Mouse (Mus musculus): ENCODE results near the gene Stk40. TPM values are rescaled to one million over a fixed set of nuclear protein-coding genes. Genes with fewer than 3 reads are reported as not detected.

The Stk40 gene
- polyA plus RNA-seq, 1 experiment, result 37.5 TPM

DNA sequence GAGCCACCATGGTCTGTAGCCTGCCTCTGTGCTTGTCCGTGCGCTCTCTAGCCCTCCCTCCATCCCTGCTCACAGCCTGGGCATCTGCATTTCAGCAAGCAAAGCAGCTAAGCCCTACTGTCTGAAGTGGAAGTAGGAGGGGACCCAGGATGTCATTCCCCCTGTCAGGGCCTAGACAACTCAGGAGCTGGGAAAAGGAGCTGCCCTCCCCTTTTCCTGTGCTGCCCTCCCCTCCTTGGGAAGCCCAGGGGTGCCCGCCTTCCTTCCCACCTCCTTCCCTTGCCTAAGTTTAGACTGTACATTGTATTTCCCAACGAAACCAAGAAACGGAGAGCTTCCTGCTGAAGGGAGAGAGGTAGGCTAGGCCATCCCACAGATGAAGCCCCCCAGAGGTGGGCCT, 37.3 kb downstream of the Stk40 start:
- Histone ChIP-seq H3K4me1 (ENCODE audit: control insufficient read depth, insufficient read depth, low read length) (no peaks in the 10 kb centered on the region), H3K27ac (ENCODE audit: insufficient read depth, low read length) (no peak overlapping the region), H3K27me3 (ENCODE audit: control insufficient read depth, insufficient read depth, low read length, poor library complexity, severe bottlenecking) (no peaks in the 10 kb centered on the region), H3K9me3 (replicated peaks; ENCODE audit: control insufficient read depth, insufficient read depth, low read length, poor library complexity, severe bottlenecking) (no peaks in the 10 kb centered on the region), H3K9ac (ENCODE audit: low read depth, poor library complexity, severe bottlenecking) (no peak overlapping the region), H3K36me3 (ENCODE audit: control insufficient read depth, insufficient read depth, low read length, poor library complexity, severe bottlenecking) (no peaks in the 10 kb centered on the region), H3K4me3 (ENCODE audit: low read depth, low read length) (no peak overlapping the region)
- TF ChIP-seq POLR2A (IDR thresholded peaks at IDR 0.05; ENCODE audit: insufficient read depth, low read length) (no peak), EP300 (IDR thresholded peaks at IDR 0.05; ENCODE audit: insufficient read depth, low read depth, low read length) (no peak), CTCF (IDR thresholded peaks at IDR 0.05; ENCODE audit: low read depth, low read length) (no peak)

DNA sequence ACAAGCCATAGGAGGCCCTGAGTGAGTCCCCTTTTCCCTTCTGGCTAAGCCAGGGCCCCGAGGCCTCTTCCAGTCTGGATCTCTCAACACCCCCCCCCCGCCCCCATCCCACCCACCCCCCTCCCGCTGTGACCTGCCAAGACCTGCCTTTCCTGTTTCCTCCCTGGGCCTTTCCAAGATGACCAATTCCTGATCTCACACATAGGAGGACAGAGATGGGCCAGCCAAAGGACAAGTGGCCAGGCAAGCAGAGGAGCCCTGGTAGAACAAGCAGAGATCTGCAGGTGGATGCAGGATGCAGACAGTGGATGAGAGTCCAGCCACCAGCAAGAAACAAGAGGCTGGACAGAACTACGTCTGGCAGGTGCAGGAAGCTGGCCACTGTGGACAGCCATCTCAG, 41.6 kb downstream of the Stk40 start:
- Histone ChIP-seq H3K9ac (ENCODE audit: low read depth, poor library complexity, severe bottlenecking) (no peak overlapping the region), H3K4me3 (ENCODE audit: low read depth, low read length) (no peak overlapping the region), H3K36me3 (ENCODE audit: control insufficient read depth, insufficient read depth, low read length, poor library complexity, severe bottlenecking) (no peaks in the 10 kb centered on the region), H3K4me1 (ENCODE audit: control insufficient read depth, insufficient read depth, low read length) (no peaks in the 10 kb centered on the region), H3K27me3 (ENCODE audit: control insufficient read depth, insufficient read depth, low read length, poor library complexity, severe bottlenecking) (no peaks in the 10 kb centered on the region), H3K9me3 (replicated peaks; ENCODE audit: control insufficient read depth, insufficient read depth, low read length, poor library complexity, severe bottlenecking) (no peaks in the 10 kb centered on the region), H3K27ac (ENCODE audit: insufficient read depth, low read length) (no peak overlapping the region)
- TF ChIP-seq CTCF (IDR thresholded peaks at IDR 0.05; ENCODE audit: low read depth, low read length) (no peak), POLR2A (IDR thresholded peaks at IDR 0.05; ENCODE audit: insufficient read depth, low read length) (no peak), EP300 (IDR thresholded peaks at IDR 0.05; ENCODE audit: insufficient read depth, low read depth, low read length) (no peak)

DNA sequence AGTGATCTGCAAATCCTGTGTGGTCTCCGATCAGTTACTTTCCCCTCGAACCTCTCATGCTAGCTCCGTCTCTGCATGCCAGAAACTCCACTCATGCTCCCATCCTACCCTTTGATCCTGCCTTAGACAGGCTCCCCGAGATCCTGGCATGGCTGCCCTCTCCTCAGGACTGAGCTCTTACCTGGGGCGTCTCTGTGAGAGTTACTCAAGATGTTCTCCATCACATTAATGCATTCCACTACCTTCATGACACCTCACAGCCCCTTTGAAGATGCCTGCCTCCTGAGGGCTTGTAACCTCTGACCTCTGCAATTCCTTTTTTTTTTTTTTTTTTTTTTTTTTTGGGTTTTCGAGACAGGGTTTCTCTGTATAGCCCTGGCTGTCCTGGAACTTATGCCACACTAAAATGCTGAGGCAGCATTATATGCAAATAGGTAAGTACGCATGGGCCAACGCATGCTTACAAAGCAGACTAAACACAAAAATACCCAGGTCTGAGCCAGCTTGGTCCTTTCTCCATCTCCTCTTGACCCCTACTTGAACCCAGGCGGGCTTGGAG, 43.3 kb downstream of the Stk40 start:
- Histone ChIP-seq H3K4me1 (ENCODE audit: control insufficient read depth, insufficient read depth, low read length) (no peaks in the 10 kb centered on the region), H3K9me3 (replicated peaks; ENCODE audit: control insufficient read depth, insufficient read depth, low read length, poor library complexity, severe bottlenecking) (no peaks in the 10 kb centered on the region), H3K27me3 (ENCODE audit: control insufficient read depth, insufficient read depth, low read length, poor library complexity, severe bottlenecking) (no peaks in the 10 kb centered on the region), H3K9ac (ENCODE audit: low read depth, poor library complexity, severe bottlenecking) (peak overlapping the region; percentile 72), H3K36me3 (ENCODE audit: control insufficient read depth, insufficient read depth, low read length, poor library complexity, severe bottlenecking) (no peaks in the 10 kb centered on the region), H3K27ac (ENCODE audit: insufficient read depth, low read length) (peak overlapping the region; percentile 74), H3K4me3 (ENCODE audit: low read depth, low read length) (peak overlapping the region; percentile 69)
- TF ChIP-seq EP300 (IDR thresholded peaks at IDR 0.05; ENCODE audit: insufficient read depth, low read depth, low read length) (no peak), POLR2A (IDR thresholded peaks at IDR 0.05; ENCODE audit: insufficient read depth, low read length) (no peak), CTCF (IDR thresholded peaks at IDR 0.05; ENCODE audit: low read depth, low read length) (no peak)

DNA sequence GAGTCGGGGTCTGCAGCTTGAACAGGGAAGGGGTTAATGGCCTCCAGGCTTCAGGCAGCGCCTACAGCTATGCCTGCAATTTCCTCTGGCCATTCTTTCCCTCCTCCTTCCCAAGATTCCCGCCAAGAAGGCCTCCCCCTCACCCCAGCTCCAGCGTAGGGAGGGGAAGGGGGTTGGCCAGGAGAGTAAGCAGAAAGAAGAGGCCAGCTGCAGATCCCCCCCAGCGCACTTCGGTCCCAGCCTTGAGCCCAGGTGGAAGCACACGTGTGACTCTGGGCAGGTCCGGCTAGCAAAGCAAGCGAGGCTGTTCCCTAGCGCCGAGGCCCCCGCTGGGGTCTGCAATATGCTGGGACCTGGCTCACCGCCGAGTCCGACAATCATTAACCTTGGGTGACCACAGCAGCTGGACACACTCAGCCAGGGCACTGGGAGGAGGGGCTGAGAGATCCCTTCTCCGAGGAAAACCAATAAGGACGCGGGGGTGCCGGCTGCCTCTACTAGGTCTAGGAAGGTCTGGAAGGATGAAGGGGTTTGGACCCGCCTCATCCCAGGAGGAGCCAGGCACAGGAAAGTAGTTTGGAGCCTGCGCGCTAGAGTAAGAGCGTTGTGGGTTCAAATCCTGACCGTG, 43.9 kb downstream of the Stk40 start, which contains the start of gene Eva1b:
Gene Eva1b, plus strand, starts transcription at position 212 of the 628 bp plus-strand sequence.
- Histone ChIP-seq H3K4me3 (ENCODE audit: low read depth, low read length) (peak within 1 kb of the TSS; percentile 69), H3K9me3 (replicated peaks; ENCODE audit: control insufficient read depth, insufficient read depth, low read length, poor library complexity, severe bottlenecking) (no peaks in the 10 kb centered on the region), H3K27me3 (ENCODE audit: control insufficient read depth, insufficient read depth, low read length, poor library complexity, severe bottlenecking) (no peaks in the 10 kb centered on the region), H3K9ac (ENCODE audit: low read depth, poor library complexity, severe bottlenecking) (peak within 1 kb of the TSS; percentile 72), H3K27ac (ENCODE audit: insufficient read depth, low read length) (peak within 1 kb of the TSS; percentile 74), H3K4me1 (ENCODE audit: control insufficient read depth, insufficient read depth, low read length) (no peaks in the 10 kb centered on the region), H3K36me3 (ENCODE audit: control insufficient read depth, insufficient read depth, low read length, poor library complexity, severe bottlenecking) (no peaks in the 10 kb centered on the region)
- TF ChIP-seq EP300 (IDR thresholded peaks at IDR 0.05; ENCODE audit: insufficient read depth, low read depth, low read length) (0 out of 2 replicates have a peak, but pooled peaks have one; percentile 20), POLR2A (IDR thresholded peaks at IDR 0.05; ENCODE audit: insufficient read depth, low read length) (no peak)

DNA sequence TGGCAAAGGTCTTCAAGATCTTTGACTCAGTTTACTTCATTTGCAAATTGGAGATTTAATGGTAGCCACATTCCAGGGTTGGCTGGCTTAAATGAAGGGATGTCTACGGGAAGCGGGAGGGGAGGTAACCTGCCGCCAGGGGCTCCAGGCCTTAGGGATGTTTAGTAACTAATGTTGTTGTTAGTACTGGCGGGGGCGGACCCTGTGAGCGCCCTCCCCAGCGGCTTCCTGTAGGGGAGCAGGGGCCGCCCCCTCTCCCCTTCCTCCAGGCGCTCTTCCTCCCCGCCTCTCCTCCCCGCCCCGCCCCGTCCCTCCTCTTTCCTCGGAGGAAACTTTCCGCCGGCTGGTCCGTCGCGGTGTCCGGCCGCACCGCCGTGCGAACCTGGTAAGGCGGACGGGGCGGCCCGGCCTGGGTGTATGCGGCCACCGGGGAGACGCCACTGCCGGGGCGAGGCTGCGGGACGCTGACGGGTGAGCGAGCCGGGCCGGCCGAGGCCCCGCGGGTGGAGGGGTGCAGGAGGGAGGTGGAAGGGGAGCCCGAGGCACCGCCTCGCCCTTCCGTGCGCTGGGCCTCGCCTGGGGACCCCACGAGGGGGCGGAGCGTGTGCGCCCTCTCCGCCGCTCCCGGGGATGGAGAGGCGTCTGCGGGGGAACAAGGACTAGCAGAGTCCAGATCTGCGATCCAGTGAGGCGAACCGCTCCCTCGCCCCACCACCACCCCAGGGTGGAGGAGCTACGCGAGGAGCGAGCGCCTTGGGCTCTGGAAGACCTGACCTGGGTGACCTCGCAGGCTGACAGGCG, 44.6 kb downstream of the Stk40 start:
- Histone ChIP-seq H3K27ac (ENCODE audit: insufficient read depth, low read length) (peak overlapping the region; percentile 74; the same call in 1 of the 2 replicates), H3K27me3 (ENCODE audit: control insufficient read depth, insufficient read depth, low read length, poor library complexity, severe bottlenecking) (no peaks in the 10 kb centered on the region), H3K36me3 (ENCODE audit: control insufficient read depth, insufficient read depth, low read length, poor library complexity, severe bottlenecking) (no peaks in the 10 kb centered on the region), H3K9ac (ENCODE audit: low read depth, poor library complexity, severe bottlenecking) (peak overlapping the region; percentile 72), H3K4me3 (ENCODE audit: low read depth, low read length) (peak overlapping the region; percentile 69), H3K9me3 (replicated peaks; ENCODE audit: control insufficient read depth, insufficient read depth, low read length, poor library complexity, severe bottlenecking) (no peaks in the 10 kb centered on the region), H3K4me1 (ENCODE audit: control insufficient read depth, insufficient read depth, low read length) (no peaks in the 10 kb centered on the region)
- TF ChIP-seq EP300 (IDR thresholded peaks at IDR 0.05; ENCODE audit: insufficient read depth, low read depth, low read length) (0 out of 2 replicates have a peak, but pooled peaks have one; percentile 39), POLR2A (IDR thresholded peaks at IDR 0.05; ENCODE audit: insufficient read depth, low read length) (no peak), CTCF (IDR thresholded peaks at IDR 0.05; ENCODE audit: low read depth, low read length) (no peak)

Data from ES-Bruce4 (cell line).